Mouse (Mus musculus) cerebellum, adult 18-20 months (tissue): ENCODE measurements at regions not wholly inside any gene's neighbourhood (a gene's known extent, or its start where the extent isn't known, plus 50 kb on each side); places are given as distances from the start of the nearest gene placed in this dataset.

Experiments
- DNase-seq, 2 experiments: peaks; one replicate each; pipeline ENCODE4 v3.0.0; 2021

DNA sequence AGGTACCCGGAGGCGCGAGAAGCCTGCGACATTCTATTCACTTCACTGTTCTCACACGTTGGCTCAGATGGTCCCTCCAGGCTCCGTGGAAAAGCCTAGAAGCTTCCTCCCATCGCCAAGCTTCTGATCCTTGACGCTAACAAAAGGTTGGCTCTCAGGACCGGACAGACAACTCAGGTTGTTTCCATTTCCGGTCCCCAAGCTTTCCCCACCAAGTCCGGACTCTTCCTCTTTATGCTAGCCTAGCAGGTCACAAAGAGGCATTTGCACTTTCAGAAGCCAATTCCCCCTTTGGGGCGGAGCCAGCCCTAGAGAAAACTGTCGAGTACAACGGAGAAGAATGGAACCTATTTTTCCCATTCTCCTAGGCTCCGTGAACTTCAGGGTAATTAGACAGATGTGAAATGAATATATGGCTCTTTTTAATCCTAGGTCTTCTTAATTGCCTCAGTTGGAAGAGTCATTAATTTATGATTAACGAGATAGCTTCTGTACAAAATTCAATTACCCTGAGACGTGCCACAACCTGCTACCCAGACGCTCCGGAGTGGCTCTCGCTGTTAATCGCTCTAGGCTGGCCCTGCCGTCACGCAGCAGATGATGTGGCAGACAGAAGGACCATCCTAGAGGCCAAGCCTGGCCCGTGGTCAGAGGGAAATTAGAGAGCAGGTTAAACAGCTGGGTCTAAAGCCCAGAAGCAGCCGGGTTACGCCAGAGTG is 207.6 kb downstream of the Xxylt1 start:
- DNase-seq: peak; percentile 5

GRCm38 (mm10) chr16:30875235-30875829 is 205.9 kb downstream of the Xxylt1 start:
- no peak for DNase-seq

- no peak for DNase-seq
Measured at GRCm38 (mm10) chr16:30878821-30879220, 202.4 kb downstream of the Xxylt1 start.

- no peak for DNase-seq
Measured at GRCm38 (mm10) chr16:30879878-30880277, 201.4 kb downstream of the Xxylt1 start.

DNA sequence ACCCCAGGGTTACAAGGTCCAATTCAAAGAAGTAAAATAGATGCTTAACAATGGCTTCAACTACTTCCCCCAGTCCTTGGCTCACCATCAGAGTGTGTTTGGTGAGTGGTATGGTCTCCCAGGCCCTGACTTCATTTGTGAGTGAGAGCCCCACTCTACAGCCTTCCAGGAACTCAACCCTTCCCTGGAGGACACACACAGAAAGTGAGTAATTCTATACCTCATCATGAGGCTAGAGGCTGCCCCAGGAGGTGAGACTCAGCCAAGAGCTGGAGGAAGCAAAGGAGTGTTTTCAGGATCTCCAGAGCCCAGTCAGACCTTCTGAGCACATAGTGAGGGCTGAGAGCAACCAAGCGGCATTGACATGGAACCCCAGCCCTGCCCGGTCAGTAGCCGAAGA is 200.6 kb downstream of the Xxylt1 start:
- DNase-seq: no peak

GRCm38 (mm10) chr16:30881186-30881585 is 200.0 kb downstream of the Xxylt1 start:
- DNase-seq: no peak

- DNase-seq: no peak
Measured at GRCm38 (mm10) chr16:30883490-30884188, 197.6 kb downstream of the Xxylt1 start.

DNA sequence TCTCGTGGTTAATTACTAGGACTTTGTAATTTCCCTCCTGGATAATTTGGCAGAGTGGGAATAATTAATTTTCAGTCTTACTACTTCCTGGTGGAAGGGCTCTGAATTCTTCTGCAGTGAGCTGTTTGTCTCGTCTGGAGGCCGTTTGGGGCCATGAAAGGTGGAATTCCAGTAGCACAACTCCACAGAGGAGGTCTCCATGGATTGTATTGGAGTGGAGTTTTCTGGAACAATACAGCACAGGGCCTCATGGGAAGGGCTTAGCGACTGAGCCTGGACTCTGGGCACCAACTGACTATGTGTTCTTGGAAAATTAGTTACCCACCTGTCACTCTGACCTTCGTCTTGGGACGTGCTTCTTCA is 197.1 kb downstream of the Xxylt1 start:
- DNase-seq: no peak

DNA sequence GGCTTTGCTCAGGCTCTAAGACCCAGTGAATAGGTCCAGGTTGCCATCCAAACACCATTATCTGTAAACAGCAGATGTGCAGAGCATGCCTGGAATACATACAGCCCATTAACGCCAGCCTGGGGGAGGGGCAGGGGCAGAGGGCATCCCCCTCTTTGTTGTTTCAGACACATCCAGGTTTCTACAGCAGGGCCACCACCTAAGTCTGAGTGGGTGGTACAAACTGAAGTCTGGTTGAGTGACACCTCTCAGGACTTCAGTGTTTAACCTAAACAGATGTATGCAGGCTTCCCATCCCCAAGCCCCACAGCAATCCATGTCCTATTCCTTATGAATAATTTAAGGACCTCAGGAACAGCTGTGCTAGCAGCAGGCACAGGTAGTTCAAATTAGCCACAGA is 194.2 kb downstream of the Xxylt1 start:
- DNase-seq: no peak

- no peak for DNase-seq
Measured at GRCm38 (mm10) chr16:30887536-30887935, 193.7 kb downstream of the Xxylt1 start.

- DNase-seq: no peak
Measured at GRCm38 (mm10) chr16:30888556-30889323, 192.5 kb downstream of the Xxylt1 start.

- DNase-seq: no peak
Measured at GRCm38 (mm10) chr16:30892606-30893005, 188.6 kb downstream of the Xxylt1 start.

- no peak for DNase-seq
Measured at GRCm38 (mm10) chr16:30894086-30894485, 187.1 kb downstream of the Xxylt1 start.

DNA sequence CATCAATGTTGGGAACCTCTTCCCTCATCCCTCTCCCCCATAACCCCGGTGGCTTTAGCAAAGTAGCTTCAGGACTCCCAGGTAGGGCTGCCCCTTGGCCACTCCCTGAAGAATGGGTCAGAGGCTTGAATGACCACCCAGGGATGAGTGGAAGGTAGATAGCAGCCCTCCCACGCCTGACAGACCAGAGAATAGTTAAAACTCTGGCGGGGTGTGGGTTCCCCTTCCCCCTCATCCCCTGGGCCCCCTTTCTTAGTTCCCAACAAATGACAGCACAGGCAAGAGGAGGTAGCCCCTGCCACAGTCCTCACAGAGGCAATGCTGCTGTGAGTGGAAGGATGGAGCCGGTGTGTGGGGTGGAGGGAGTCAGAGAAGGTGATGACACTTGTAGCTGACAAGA is 186.2 kb downstream of the Xxylt1 start:
- DNase-seq: no peak

DNA sequence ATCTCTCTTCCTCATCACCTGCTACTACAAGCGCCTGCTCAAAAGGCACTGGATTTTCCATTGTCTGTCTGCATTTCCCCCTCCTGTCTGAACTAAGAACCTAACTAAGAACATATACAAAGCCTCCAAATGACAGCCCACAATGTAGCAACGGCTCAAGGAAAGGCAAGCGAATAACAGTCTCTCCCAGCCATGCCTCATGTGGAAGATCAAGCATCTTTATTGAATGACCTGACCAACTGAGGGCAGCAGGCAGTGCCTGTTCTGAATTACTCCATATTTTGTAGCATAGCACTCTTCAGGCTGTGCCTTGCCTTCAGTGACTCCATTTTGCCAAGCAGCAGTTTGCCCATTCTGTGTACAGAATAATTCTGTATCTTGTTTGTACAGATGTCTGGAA is 183.9 kb downstream of the Xxylt1 start:
- no peak for DNase-seq

DNA sequence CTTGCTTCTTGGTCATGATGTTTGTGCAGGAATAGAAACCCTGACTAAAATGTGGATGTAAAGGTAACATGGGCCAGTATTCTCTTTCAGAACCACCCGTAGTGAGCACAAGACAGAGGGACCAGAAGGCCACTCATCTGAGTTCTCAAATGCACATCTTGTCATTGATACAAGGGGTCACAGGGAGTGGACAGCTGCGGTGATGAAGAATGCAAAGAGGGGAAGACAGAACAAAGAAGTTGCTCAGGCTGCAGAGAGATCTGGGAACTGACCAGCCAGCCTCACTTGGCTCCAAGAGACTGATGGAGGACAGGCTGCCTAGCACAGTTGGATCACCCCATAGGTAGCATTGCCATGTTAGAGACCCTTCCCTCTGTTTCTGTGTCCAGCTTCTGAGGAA is 181.1 kb downstream of the Xxylt1 start:
- DNase-seq: no peak

GRCm38 (mm10) chr16:30901309-30901708 is 179.9 kb downstream of the Xxylt1 start:
- DNase-seq: no peak
